Mouse (Mus musculus) G1E (cell line): Measurements from ENCODE around the gene Wdr25. TPM values are rescaled to one million over a fixed set of nuclear protein-coding genes. Genes with fewer than 3 reads are reported as not detected.

Experiments
- ATAC-seq: 2 replicates; pipeline ENCODE4 v1.8.0; 2016; ENCODE audit warnings: mild to moderate bottlenecking; ENCODE audit not compliant: insufficient number of reproducible peaks, poor library complexity, low FRiP score, severe bottlenecking; ENCODE audit errors: extremely low read depth
- DNase-seq: peaks from one replicate; pipeline ENCODE4 v3.0.0; 2012; ENCODE audit warnings: low spot score
- H3K27me3 ChIP-seq: 2 replicates; pipeline ENCODE4 v1.6.1; 2012; ENCODE audit warnings: mild to moderate bottlenecking, low read length, inconsistent platforms; ENCODE audit not compliant: insufficient read depth
- H3K36me3 ChIP-seq: replicated peaks from 2 replicates; pipeline ENCODE3; 2012; ENCODE audit warnings: mild to moderate bottlenecking, inconsistent platforms
- H3K4me1 ChIP-seq: 2 replicates; pipeline ENCODE4 v1.6.1; 2012; ENCODE audit warnings: low read depth, low read length, inconsistent platforms, mixed read lengths; ENCODE audit not compliant: insufficient read depth
- H3K4me3 ChIP-seq: 2 replicates; pipeline ENCODE4 v1.5.1; 2012; ENCODE audit warnings: low read depth, mild to moderate bottlenecking, inconsistent platforms, low read length, moderate library complexity, mixed read lengths
- H3K9me3 ChIP-seq: replicated peaks from 2 replicates; pipeline ENCODE4 v1.6.1; 2012; ENCODE audit warnings: inconsistent platforms
- CTCF ChIP-seq: IDR thresholded peaks from 2 replicates; pipeline ENCODE4 v1.5.1; 2012; ENCODE audit warnings: low read depth, low read length, inconsistent platforms, mixed read lengths
- GATA1 ChIP-seq: IDR thresholded peaks from 2 replicates; pipeline ENCODE4 v1.6.1; 2012; ENCODE audit warnings: borderline replicate concordance, low read length, inconsistent platforms, mixed read lengths
- GATA2 ChIP-seq: IDR thresholded peaks from 2 replicates; pipeline ENCODE4 v1.6.1; 2012; ENCODE audit warnings: low read depth, low read length, inconsistent platforms, borderline replicate concordance
- POLR2AphosphoS5 ChIP-seq: IDR thresholded peaks from 2 replicates; pipeline ENCODE4 v1.6.1; 2012; ENCODE audit warnings: low read depth, low read length, inconsistent platforms; ENCODE audit not compliant: insufficient replicate concordance
- TAL1 ChIP-seq: conservative IDR thresholded peaks from 2 replicates; pipeline ENCODE4 v1.6.1; 2012; ENCODE audit warnings: low read depth, low read length, inconsistent platforms, mixed read lengths
- polyA plus RNA-seq: library from polyadenylated mRNA; stranded (reverse); fragments of >175 nt; gene quantifications from 2 replicates; pipeline ENCODE4 v1.2.3, GENCODE M21; 2012
- total RNA-seq, 2 experiments: library from RNA; stranded (forward) in 1 of 2; stranded (reverse) in 1 of 2; fragments of 200-1000 nt in 1 of 2; fragments of >200 nt in 1 of 2; fragmentation: Nextera tagmentation in 1 of 2; gene quantifications; 2 replicates each; pipeline ENCODE4 v1.2.3; 2014 to 2017

Wdr25 gene
- total and polyA plus RNA-seq, 3 experiments: 7.0 to 10.1 (median 7.9) TPM

DNA sequence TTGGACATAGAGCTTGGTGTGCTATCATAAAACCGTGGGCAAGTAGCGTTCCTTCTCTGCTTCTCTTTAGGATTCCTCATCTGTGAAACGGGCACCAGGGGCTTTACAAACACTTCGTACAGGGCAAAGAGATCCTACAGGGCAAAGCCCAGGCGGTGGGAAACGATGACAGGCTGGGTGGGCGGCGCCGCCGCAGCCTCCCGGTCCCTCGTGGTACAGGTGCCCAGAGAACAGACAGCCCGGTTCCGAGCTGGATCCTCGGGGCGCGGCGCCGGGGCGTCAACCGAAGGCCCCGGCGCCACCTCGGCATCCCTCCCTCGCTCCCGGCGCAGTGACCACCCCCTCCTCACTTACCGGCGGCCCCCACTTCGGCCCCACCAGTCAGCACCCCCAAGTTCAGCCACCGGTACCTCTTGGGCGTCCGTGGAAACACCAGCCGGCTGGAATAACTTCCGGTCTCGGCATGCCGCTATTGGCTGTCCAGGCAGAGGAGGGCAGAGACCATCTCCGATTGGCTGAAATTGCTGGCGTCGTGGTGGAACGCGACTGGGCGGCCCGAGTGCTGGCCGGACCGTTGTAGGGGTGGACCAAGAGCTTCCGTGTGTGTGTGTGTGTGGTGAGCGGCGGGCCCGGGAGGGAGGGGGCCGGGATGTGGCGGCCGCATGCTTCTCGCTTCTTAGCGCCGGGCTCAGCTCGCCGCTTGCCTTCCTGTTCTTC is 442 bp downstream of the Wdr25 start, which contains the start of gene Wars:
Wars (minus strand) TSS at position 460 of the 717 bp plus-strand sequence.
- H3K4me3 ChIP-seq: peak within 1 kb of the TSS; percentile 79
- H3K4me1 ChIP-seq: peaks cover 57% of the 10 kb centered on the region
- peak; percentile 100 for DNase-seq
- H3K9me3 ChIP-seq: no peaks in the 10 kb centered on the region
- no peak for TF ChIP-seq GATA1
- no peak for TF ChIP-seq POLR2AphosphoS5
- no peak for TF ChIP-seq GATA2
- no peak for TF ChIP-seq TAL1
- no peak for TF ChIP-seq CTCF
- peaks cover 55% of the 10 kb centered on the region for H3K36me3 ChIP-seq
- H3K27me3 ChIP-seq: no peaks in the 10 kb centered on the region
- peak; percentile 98 for ATAC-seq

DNA sequence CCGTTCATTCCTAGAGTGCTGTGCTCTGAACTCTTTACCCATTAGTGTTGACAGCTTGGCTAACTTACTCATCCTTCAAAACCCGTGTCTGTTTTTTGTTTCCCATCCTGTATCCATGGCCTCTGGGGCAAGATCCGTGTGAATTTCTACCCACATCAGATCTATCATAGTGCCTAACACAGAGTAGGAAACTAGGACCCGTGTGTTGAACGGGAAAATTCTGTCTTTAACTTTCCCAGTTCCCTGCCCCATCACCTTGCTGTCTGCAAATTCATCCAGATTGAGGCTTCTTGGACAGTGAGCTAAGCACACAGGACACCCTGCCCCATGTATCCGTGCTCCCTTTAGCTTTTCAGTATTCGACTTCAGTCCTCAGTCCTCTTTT is 993 bp downstream of the Wdr25 start:
- Histone ChIP-seq H3K27me3 (no peaks in the 10 kb centered on the region), H3K4me3 (peak overlapping the region; percentile 79), H3K36me3 (peaks cover 53% of the 10 kb centered on the region), H3K9me3 (no peaks in the 10 kb centered on the region), H3K4me1 (peaks cover 55% of the 10 kb centered on the region)
- ATAC-seq (no peak), DNase-seq (no peak)
- TF ChIP-seq TAL1 (no peak), GATA1 (no peak), CTCF (no peak), POLR2AphosphoS5 (no peak), GATA2 (no peak)

DNA sequence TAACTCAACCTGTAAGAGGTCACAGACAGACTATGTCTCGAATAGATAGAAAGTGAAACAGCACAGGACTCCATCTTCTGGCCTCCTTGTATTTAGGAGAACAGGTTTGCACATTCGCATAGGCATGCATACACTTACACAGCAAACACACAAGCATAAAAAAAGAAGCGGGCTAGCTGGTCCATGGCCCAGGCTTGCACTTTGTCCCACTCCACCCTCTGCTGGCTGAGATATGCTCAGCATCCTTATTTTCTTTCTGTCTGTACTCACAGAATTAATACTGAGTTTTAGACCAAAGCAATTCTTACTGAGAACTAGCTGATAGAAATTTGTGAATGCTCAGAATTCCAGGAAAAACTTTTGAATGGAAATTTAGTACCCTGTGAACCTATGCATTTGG is 2.6 kb downstream of the Wdr25 start:
- no peak for TF ChIP-seq CTCF
- TF ChIP-seq POLR2AphosphoS5: no peak
- TF ChIP-seq GATA1: no peak
- Histone ChIP-seq H3K36me3 (peaks cover 51% of the 10 kb centered on the region), H3K4me1 (peaks cover 44% of the 10 kb centered on the region), H3K4me3 (no peak overlapping the region), H3K9me3 (no peaks in the 10 kb centered on the region), H3K27me3 (no peaks in the 10 kb centered on the region)
- ATAC-seq (peak; percentile 35), DNase-seq (peak; percentile 51)

DNA sequence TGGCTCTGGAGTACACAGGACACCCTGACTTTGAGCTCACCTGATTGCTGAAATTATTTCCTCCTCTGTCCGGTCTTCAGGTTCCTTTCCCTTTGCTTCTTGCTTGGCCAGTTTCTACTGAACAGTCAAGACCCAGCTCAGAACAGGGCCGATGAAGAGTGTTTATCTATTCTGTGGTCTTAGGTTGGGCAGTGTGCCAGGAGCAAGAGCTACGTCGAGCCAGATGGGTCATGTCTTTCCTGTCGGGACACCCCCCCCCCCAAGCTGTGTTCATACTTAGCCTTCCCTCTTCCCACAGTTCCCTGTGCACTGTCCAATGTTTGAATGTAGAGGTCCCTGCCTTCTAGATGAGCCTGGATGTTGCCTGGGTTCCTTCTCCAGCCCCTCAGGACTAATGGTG is 7.9 kb downstream of the Wdr25 start:
- no peak for ATAC-seq
- no peak for TF ChIP-seq GATA1

DNA sequence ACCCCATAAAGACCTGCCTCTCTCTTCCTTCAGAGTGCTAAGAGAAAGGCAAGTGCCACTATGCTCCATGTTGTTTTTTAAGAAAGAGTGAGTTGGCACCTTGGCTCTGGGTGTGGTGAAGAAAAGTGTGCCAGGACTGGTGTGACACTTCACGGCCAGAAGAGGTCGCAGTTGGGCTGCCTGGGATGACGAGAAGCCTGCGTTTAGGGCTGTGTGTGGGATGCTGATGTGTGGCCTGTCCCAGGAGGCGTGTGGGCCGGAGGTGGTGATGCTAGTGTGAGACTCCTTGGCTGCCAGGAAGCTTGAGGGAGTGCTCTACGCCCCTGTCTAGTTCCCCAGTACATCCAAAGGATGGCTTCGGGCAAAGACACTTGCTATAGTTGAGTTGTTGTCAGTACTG is 9.5 kb downstream of the Wdr25 start:
- Histone ChIP-seq H3K4me3 (no peak overlapping the region), H3K36me3 (peaks cover 68% of the 10 kb centered on the region), H3K4me1 (peaks cover 7% of the 10 kb centered on the region; the same call in 1 of the 2 replicates), H3K27me3 (no peaks in the 10 kb centered on the region), H3K9me3 (no peaks in the 10 kb centered on the region)
- peak; percentile 53 for DNase-seq
- TF ChIP-seq CTCF: peak; percentile 94
- TF ChIP-seq GATA2: no peak
- ATAC-seq: peak; percentile 79

More for the DNA sequence above, 7.9 kb downstream of the Wdr25 start:
- peaks cover 73% of the 10 kb centered on the region for H3K36me3 ChIP-seq
- H3K4me1 ChIP-seq: peaks cover 9% of the 10 kb centered on the region; the same call in 1 of the 2 replicates
- H3K27me3 ChIP-seq: no peaks in the 10 kb centered on the region
- no peaks in the 10 kb centered on the region for H3K9me3 ChIP-seq
- no peak for DNase-seq
- no peak overlapping the region for H3K4me3 ChIP-seq

DNA sequence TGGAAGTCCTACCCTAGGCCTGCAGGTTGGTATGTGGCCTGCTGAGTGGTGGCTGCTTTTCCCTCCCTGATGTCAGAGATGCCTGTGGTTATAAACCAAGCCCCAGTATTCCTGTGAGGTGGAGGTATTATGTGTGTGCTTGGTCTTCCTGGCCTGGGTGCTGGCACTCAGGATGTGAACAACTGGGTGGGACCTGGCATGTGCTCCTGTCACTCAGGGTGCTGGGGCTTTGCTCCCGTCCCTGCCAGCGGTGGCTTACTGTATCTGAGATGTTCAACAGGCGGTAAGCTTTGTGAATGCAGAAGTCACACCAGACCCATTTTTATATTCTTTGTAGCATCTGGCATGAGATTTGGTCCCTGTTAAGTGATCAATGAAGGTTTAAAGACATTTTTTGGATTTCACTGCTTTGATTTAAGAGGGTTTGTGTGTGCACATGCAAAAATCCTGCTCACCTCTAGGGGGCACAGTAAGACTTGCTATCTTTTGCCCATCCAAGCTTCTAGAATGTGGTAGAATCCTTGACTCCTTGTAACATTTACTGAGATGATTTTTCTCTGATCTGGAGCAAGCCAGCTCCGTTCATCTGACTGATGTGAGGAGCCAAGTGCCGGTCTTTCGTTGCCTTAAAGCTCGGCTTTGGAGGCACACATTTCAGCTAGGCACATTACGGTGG is 10.3 kb downstream of the Wdr25 start:
- peaks cover 7% of the 10 kb centered on the region; the same call in 1 of the 2 replicates for H3K4me1 ChIP-seq
- DNase-seq (no peak), ATAC-seq (no peak)
- TF ChIP-seq TAL1 (no peak), CTCF (peak; percentile 56)
- H3K9me3 ChIP-seq: no peaks in the 10 kb centered on the region
- no peak overlapping the region for H3K4me3 ChIP-seq
- H3K27me3 ChIP-seq: no peaks in the 10 kb centered on the region
- H3K36me3 ChIP-seq: peaks cover 67% of the 10 kb centered on the region

DNA sequence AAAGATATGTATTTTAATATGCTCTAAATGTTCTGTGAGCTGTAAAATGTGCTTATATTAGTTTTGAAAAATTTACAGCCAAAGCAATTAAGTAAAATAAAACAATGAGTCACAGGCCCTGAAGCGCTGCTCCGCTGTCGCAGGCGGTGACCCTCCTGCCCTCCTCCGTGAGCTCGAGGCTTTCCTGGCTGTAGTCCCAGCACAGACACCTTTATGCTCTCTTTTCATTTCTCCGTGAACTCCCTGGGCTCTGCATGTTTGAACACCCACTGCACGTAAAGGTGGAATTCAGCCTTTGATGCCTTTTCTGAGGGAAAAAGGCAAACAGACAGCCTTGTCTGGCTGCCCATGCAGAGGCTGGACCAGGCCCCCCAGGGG is 10.8 kb downstream of the Wdr25 start:
- TF ChIP-seq CTCF (no peak), GATA1 (no peak), GATA2 (no peak), TAL1 (no peak), POLR2AphosphoS5 (no peak)
- no peak for ATAC-seq
- Histone ChIP-seq H3K36me3 (peaks cover 68% of the 10 kb centered on the region), H3K4me1 (peaks cover 7% of the 10 kb centered on the region; the same call in 1 of the 2 replicates), H3K27me3 (no peaks in the 10 kb centered on the region), H3K4me3 (no peak overlapping the region), H3K9me3 (no peaks in the 10 kb centered on the region)
- DNase-seq: no peak
